Mouse (Mus musculus): ENCODE measurements at regions not wholly inside any gene's neighbourhood (a gene's known extent, or its start where the extent isn't known, plus 50 kb on each side); places are given as distances from the start of the nearest gene placed in this dataset.

DNA sequence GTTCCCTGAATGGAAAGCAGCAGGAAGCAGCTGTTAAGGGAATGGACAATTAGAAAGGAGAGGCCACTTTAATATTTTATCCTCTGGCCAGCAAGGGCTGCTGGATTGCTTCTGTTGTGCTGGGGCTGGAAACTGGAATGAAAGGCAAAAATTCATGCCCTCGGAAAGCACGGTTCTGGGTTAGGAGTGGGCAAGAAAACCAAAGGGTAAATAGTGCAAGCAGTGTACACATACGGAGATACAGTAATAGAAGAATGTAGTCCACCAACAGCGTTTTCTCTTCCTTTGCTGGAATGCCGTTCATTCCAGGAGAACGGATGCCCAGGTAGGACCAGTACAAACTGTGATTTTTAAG, 50.8 kb upstream of the Zfr start:
- peaks cover 34% of the 10 kb centered on the region for H3K4me1 ChIP-seq (replicated peaks)
- WGBS, result 65% methylated on average over 6 of the region's 6 CpGs
- peak overlapping the region; percentile 86 for H3K27ac ChIP-seq
- no peaks in the 10 kb centered on the region for H3K27me3 ChIP-seq
- H3K9ac ChIP-seq, result no peak overlapping the region
- peak overlapping the region; percentile 40 for H3K4me2 ChIP-seq
- no peaks in the 10 kb centered on the region for H3K9me3 ChIP-seq (replicated peaks)
- H3K36me3 ChIP-seq, result no peaks in the 10 kb centered on the region
- no peak for ATAC-seq (replicated peaks; ENCODE audit: insufficient number of reproducible peaks, insufficient read depth, low FRiP score, low read depth)
- no peak overlapping the region for H3K4me3 ChIP-seq

DNA sequence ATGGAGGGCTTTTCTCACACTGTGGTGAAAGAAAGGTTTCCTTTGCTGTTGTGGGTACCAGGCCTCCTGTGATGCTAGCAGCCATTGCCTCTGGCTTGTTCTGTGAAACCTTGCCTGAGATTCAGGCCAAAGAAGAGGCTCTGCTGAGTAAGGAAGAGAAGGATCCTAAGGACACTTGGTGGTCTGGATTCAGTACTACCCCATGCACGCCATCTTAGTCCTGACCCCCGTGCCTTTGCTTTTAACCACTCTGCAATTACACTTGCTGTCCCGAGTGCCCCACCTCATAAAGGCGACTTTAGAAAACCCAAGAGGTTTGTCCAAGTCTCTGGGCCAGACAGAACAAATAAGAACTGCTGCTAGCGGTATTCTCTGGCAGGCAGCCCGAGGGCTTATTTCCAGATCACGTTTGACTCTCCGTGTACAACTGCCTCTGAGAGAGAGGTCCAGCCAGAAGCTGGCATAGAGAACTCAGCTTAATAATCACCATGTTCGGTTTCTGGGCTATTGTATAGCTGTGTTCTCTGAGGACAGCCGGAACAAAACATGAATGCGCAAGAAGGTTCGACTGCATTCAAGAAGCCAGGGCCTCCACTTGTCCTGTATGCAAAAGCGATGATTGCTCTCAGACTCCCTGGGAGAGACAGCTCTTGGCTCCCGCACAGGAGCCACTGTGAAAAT, 51.3 kb upstream of the Zfr start:
- Histone ChIP-seq H3K27me3 (no peaks in the 10 kb centered on the region), H3K9ac (no peak overlapping the region), H3K9me3 (replicated peaks) (no peaks in the 10 kb centered on the region), H3K36me3 (no peaks in the 10 kb centered on the region), H3K4me1 (replicated peaks) (peaks cover 34% of the 10 kb centered on the region), H3K27ac (peak overlapping the region; percentile 86), H3K4me3 (no peak overlapping the region), H3K4me2 (peak overlapping the region; percentile 40)
- 29% methylated on average over 14 of the region's 14 CpGs for WGBS
- peak; percentile 68 for ATAC-seq (replicated peaks; ENCODE audit: insufficient number of reproducible peaks, insufficient read depth, low FRiP score, low read depth)

DNA sequence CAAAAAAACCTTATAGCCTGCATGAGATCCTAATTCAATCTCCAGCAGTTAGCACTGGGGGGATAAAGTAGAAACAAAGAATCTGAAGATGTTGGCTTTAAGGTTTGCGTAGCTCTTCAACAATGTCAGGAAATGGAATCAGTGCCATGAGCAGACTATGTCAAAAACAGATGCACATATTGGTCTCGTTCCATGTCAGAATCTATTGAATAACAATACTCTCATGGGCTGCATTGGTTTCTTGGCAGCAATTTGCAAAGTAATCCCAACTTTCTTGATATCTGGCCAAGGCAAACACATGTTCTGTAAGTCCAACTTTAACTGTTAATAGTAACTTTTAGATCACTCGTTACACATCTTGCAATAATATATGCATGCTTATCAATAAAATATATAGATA, 58.1 kb upstream of the Sub1 start:
- Histone ChIP-seq H3K4me3 (no peak overlapping the region), H3K4me1 (replicated peaks) (0 out of 2 replicates have a peak, but pooled peaks cover 3% of the 10 kb centered on the region), H3K36me3 (no peaks in the 10 kb centered on the region), H3K4me2 (no peak overlapping the region), H3K9me3 (replicated peaks) (no peaks in the 10 kb centered on the region), H3K27ac (peak overlapping the region; percentile 51), H3K9ac (no peak overlapping the region), H3K27me3 (no peaks in the 10 kb centered on the region)
- 45% methylated on average over 3 of the region's 3 CpGs for WGBS
- ATAC-seq (replicated peaks; ENCODE audit: insufficient number of reproducible peaks, insufficient read depth, low FRiP score, low read depth), result 0 out of 2 replicates have a peak, but pooled peaks have one; percentile 31

DNA sequence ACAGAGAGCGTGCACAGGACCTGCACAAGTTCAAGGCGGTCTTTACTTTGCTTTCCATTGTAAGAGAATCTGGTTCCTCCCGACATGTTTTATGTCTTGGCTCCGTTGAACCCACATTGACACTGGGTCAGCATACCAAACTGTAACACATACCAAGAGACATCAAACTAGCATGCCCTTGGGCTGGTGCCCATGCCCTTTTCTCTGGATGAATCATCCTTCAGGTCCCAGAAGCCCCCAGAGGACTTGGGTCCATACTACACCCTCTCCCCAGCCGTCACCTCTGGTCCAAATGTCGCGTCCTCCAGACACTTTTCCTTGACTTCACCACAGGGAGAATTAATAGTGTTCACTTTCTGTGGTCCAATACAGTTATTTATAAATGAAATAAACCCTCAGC, 56.8 kb upstream of the Sub1 start:
- Histone ChIP-seq H3K9ac (no peak overlapping the region), H3K27me3 (no peaks in the 10 kb centered on the region), H3K27ac (no peak overlapping the region), H3K4me1 (replicated peaks) (0 out of 2 replicates have a peak, but pooled peaks cover 3% of the 10 kb centered on the region), H3K4me2 (no peak overlapping the region), H3K9me3 (replicated peaks) (no peaks in the 10 kb centered on the region), H3K4me3 (no peak overlapping the region), H3K36me3 (no peaks in the 10 kb centered on the region)
- no peak for ATAC-seq (replicated peaks; ENCODE audit: insufficient number of reproducible peaks, insufficient read depth, low FRiP score, low read depth)
- WGBS, result 88% methylated on average over 7 of the region's 7 CpGs

GRCm38 (mm10) chr15:12048965-12049364, 52.2 kb upstream of the Sub1 start:
- H3K36me3 ChIP-seq, result no peaks in the 10 kb centered on the region
- no peaks in the 10 kb centered on the region for H3K4me1 ChIP-seq (replicated peaks)
- H3K4me2 ChIP-seq, result no peak overlapping the region
- no peak overlapping the region for H3K9ac ChIP-seq
- H3K27ac ChIP-seq, result no peak overlapping the region
- no peak overlapping the region for H3K4me3 ChIP-seq
- no peak for ATAC-seq (replicated peaks; ENCODE audit: insufficient number of reproducible peaks, insufficient read depth, low FRiP score, low read depth)
- no peaks in the 10 kb centered on the region for H3K27me3 ChIP-seq
- 85% methylated on average over 10 of the region's 10 CpGs for WGBS
- no peaks in the 10 kb centered on the region for H3K9me3 ChIP-seq (replicated peaks)

DNA sequence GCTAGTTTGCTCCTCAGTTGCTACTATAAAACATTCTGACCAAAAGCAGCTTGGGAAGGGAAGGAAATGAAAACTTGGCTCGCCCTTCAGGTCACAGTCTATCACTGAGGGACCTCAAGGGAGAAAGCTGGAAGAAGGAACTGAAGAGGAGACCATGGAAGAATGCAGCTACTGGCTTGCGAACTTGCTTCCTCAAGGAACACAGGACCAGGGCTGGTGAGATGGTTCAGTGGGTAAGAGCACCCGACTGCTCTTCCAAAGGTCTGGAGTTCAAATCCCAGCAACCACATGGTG, 51.4 kb upstream of the Sub1 start:
- ATAC-seq (replicated peaks; ENCODE audit: insufficient number of reproducible peaks, insufficient read depth, low FRiP score, low read depth), result no peak
- Histone ChIP-seq H3K9ac (no peak overlapping the region), H3K4me3 (no peak overlapping the region), H3K9me3 (replicated peaks) (no peaks in the 10 kb centered on the region), H3K36me3 (no peaks in the 10 kb centered on the region), H3K27ac (no peak overlapping the region), H3K27me3 (no peaks in the 10 kb centered on the region), H3K4me2 (no peak overlapping the region), H3K4me1 (replicated peaks) (no peaks in the 10 kb centered on the region)
- WGBS, result 76% methylated on average over 3 of the region's 3 CpGs

GRCm38 (mm10) chr15:12047349-12048213, 50.8 kb upstream of the Sub1 start:
- no peaks in the 10 kb centered on the region for H3K27me3 ChIP-seq
- ATAC-seq (replicated peaks; ENCODE audit: insufficient number of reproducible peaks, insufficient read depth, low FRiP score, low read depth), result no peak
- H3K9me3 ChIP-seq (replicated peaks), result no peaks in the 10 kb centered on the region
- 83% methylated on average over 18 of the region's 18 CpGs for WGBS
- no peak overlapping the region for H3K4me3 ChIP-seq
- no peak overlapping the region for H3K9ac ChIP-seq
- no peak overlapping the region for H3K27ac ChIP-seq
- H3K36me3 ChIP-seq, result no peaks in the 10 kb centered on the region
- no peaks in the 10 kb centered on the region for H3K4me1 ChIP-seq (replicated peaks)
- no peak overlapping the region for H3K4me2 ChIP-seq
